Mouse (Mus musculus) spleen, embryonic (tissue): ENCODE results near the gene Smc3.

ENCODE experiments used
- CTCF ChIA-PET: fragments of 350-600 bp; sonication (Branson Sonifier 250); formaldehyde crosslinking; loops from one replicate; lab custom pipeline; 2022; lab: Charles Lee

Gene Smc3

DNA sequence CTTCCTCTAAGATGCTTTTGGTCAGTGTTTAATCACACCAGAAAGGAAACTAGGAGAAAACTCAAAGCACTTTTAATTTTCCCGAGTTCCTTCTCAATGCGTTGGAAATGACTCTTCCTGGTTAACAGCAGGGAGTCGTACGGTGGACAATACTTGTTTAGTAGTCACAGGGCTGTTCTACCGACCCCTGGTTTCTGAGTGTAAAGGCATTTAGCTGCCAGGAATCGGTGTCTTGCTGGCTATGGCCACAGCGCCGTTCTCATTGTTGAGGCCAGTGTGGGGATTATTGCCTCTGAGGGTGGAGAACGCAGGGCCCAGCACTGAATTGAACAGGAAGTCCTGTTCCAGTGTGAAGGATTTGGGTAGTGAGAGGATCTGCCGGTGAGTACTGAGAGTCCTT is 90.6 kb downstream of the Smc3 start:
- CTCF ChIA-PET, result no interaction called here

- CTCF ChIA-PET, result no interaction called here
These were observed 93.8 kb downstream of the Smc3 start for GRCm38 (mm10) chr19:53694020-53694419.
